Mouse (Mus musculus) layer of hippocampus, adult 2 months (tissue): ENCODE measurements around the gene Ksr1. TPM values are rescaled to one million over a fixed set of nuclear protein-coding genes. Genes with fewer than 3 reads are reported as not detected.

Experiments
- DNase-seq, 2 experiments: peaks; one replicate each; pipeline ENCODE4 v3.0.0; 2022; ENCODE audit warnings: low spot score in 2 of 2
- H3K27ac ChIP-seq: fragments of 200-600 bp; 2 replicates; pipeline ENCODE4 v1.8.1; 2022
- H3K4me3 ChIP-seq: fragments of 200-600 bp; 2 replicates; pipeline ENCODE4 v1.8.1; 2022; ENCODE audit warnings: mild to moderate bottlenecking
- CTCF ChIP-seq: fragments of 200-600 bp; conservative IDR thresholded peaks from 2 replicates; pipeline ENCODE4 v1.8.1; 2022; ENCODE audit warnings: antibody characterized with exemption, mild to moderate bottlenecking, moderate library complexity
- total RNA-seq, 2 experiments: library from RNA; stranded (reverse); gene quantifications; 2 replicates each; pipeline ENCODE4 v1.2.3; 2021

The Ksr1 gene
- total RNA-seq, 2 experiments from 2014 or later, result 230 to 231 TPM

DNA sequence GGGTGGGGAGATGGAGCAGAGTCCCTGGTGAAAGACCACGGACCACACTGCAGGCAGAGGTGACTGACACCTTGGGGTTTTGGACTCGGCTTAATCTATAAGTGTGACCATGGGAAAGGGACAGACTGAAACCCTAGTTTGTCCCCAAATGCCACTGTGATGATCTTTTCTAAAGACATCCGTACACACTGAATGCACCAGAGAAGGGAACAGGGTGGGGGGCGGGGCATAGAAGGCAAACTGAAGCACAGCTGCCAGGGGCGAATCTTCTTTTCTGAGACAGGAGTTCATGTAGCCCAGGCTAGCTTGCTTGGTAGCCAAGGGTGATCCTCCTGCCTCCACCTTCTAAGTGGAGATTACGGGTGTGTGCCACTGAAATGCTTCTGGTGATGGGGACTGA is 122.5 kb downstream of the Ksr1 start:
- TF ChIP-seq CTCF, result no peak
- no peak for DNase-seq
- Histone ChIP-seq H3K4me3 (no peak overlapping the region), H3K27ac (no peak overlapping the region; the same call in 1 of the 2 replicates)

DNA sequence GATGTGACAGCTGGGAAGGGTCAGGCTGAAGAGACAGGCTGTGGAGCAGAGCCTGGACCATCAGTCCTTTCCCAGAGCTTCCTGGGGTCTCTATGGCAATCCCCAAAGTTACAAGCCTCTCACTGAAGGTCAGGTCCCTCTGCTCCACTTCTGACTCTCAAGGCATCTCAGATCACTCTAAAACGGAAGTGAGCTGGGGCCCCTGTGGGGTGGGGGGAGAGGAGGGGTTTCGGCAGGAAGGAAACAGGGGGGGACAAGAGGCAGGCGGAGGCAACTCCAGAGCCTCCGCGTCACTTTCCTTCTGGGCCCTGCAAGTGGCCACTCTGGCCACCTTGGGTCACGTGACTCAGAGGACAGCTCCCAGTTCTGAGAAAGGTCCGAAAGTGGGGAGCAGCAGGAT is 122.9 kb downstream of the Ksr1 start:
- TF ChIP-seq CTCF, result no peak
- Histone ChIP-seq H3K27ac (peak overlapping the region; percentile 19; the same call in 1 of the 2 replicates), H3K4me3 (no peak overlapping the region)
- DNase-seq, result no peak

DNA sequence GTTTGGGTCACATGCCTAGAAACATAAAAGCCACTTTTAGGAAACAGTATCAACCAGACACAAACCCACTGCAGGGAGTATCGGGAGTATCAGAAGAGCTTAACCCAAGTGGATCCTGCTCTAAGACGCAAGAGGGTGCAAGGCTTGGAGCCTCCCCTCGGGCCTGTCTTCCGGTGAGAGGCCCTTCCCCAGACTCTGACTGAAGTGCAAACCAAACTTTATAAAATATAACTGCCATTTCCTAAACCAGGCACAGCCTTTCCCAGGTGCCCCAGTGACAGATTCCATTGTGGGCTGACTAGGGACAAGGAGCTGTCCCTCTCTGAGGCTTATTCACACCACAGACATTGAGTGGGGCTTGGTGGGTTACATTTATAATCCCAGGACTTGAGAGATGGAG is 123.4 kb downstream of the Ksr1 start:
- H3K4me3 ChIP-seq, result no peak overlapping the region
- no peak for DNase-seq
- H3K27ac ChIP-seq, result peak overlapping the region; percentile 19; the same call in 1 of the 2 replicates
- TF ChIP-seq CTCF, result no peak

DNA sequence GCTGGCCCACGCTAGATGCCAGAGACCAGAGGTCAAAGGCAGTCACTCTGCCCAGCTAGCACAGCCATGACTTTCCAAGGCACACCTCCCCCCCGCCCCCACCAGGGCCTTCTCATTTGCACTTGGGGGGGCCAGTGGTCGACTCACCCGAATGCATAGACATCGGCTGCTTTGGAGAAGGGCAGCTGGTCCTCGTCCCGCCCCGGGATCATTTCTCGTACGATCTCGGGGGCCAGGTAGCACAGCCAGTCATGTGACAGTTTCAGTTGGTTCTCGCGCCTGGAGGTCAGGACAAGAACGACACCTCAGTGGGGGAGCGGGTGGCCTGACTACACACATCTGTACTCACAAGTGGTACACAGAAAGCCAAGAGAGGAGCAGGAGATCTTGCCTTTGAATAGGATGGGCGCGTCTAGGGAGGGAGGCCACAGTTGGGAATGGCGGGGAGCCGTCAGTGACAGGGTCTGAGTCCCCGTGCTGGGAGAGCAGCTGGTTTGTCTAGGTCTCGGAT is 125.6 kb downstream of the Ksr1 start:
- Histone ChIP-seq H3K27ac (peak overlapping the region; percentile 14; the same call in 1 of the 2 replicates), H3K4me3 (no peak overlapping the region)
- no peak for DNase-seq
- TF ChIP-seq CTCF, result no peak

DNA sequence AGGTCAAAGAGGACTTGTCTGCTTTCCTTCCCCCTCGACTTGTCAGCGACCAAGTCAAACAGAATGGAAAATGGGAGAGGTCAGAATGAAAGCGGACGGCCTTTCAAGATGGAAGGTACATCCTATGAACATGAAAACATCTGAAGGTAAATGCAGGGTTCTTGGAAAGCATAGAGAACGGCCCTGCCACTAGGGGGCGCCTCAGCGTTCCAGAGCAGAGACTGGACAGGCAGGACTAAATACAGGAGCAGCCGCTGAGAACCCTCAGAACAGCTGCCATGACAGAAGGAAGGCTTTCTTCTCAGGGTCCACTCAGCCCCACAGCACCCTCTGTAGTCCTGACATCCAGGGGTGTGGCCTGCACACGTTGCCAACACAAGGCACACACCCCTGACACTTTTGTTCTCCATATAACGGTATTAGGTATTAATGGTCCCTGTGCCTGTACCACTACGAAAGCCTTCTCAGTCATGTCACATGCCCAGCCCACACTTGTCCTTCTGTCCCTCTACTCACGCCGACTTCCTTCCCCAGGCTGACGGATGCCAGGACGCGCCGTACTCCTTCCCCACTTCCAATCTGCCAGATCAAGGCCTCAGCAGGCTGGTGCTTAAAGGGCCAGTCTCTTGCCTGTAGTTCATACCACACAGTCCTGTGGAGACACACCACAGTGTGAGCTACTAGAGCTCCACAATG is 126.2 kb downstream of the Ksr1 start:
- H3K4me3 ChIP-seq, result no peak overlapping the region
- peak overlapping the region; percentile 14; the same call in 1 of the 2 replicates for H3K27ac ChIP-seq
- peak; percentile 46 to 58 for DNase-seq
- TF ChIP-seq CTCF, result peak; percentile 75

DNA sequence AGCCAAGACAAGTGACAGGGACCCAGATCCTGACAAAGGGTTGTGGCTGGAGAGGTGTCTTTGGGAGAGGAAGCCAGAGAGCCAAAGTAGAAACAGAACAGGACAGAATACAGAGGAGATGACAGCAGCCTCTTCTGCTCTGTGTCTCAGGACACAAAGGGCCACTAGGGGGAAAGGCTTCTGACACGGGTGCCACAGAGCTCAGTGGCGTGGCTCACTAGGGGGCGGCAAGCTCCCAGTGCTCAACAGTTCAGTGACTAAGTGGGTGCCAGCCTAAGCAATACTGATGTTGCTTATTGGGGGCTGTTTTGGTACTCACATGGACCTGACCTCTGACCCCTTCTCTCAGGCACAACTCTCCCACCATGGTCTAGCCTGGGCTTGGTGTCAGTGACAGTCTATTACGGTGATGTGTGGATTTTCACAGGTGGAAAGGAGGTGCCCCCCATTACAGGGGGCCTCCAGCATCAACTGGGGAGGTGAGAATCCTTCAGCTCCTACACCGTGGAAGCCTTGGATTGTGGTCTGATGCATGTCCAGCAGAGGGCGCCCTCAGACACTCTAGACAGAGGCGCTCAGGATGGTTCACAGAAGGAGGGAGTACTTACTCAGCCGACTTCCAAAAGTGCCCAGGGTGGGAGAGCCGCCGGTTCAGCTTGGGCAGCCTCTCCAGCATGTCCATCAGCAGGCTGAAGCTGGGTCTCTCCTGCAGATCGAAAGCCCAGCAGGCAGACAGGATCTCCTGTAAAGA is 127.1 kb downstream of the Ksr1 start:
- Histone ChIP-seq H3K4me3 (no peak overlapping the region), H3K27ac (no peak overlapping the region)
- TF ChIP-seq CTCF, result peak; percentile 75
- DNase-seq, result peak in 1 of 2 experiments; percentile 83

DNA sequence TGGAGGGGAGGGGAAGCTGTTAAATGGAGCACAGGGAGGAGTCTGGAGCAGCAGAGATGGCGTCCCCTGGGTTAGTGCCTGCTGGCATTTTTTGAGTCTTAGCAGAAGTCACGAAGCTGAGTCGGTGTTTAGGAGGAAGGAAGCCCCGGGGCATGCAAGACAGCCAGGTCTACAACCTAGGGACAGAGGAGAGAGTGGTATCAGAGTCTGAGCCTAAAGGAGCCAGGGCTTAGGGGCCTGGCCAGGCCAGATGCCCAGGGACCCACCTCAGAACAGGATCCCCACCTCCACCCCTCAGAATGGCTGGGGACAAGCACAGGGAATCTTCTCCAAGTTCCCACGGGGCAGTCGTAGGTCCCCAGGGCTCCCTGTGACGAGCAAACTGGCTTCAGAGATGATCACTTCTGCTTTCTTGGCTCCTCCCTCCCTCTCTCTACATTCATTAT is 129.0 kb downstream of the Ksr1 start:
- no peak overlapping the region; the same call in 1 of the 2 replicates for H3K27ac ChIP-seq
- no peak for TF ChIP-seq CTCF
- H3K4me3 ChIP-seq, result no peak overlapping the region
- DNase-seq, result no peak

DNA sequence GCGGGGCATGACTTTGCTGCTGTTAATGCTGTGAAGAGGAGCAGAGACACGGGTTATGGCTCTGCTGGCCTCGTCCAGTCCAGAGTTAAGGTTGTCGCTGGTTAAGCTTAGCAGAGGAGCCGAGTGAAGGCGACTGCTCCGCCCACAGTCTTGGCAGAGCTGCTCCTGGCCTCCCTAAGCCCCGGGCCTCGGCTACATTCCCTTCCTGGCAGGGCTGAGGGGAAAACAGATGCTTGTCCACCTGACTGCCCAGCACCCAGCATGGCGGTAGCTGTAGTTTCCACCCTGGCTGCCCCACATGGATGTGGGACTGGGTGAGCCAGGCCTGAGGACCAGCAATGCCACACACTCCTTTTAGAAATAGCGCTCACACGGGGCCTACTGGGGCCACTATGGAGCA is 130.0 kb downstream of the Ksr1 start:
- H3K27ac ChIP-seq, result no peak overlapping the region
- no peak for TF ChIP-seq CTCF
- H3K4me3 ChIP-seq, result no peak overlapping the region
- no peak for DNase-seq

DNA sequence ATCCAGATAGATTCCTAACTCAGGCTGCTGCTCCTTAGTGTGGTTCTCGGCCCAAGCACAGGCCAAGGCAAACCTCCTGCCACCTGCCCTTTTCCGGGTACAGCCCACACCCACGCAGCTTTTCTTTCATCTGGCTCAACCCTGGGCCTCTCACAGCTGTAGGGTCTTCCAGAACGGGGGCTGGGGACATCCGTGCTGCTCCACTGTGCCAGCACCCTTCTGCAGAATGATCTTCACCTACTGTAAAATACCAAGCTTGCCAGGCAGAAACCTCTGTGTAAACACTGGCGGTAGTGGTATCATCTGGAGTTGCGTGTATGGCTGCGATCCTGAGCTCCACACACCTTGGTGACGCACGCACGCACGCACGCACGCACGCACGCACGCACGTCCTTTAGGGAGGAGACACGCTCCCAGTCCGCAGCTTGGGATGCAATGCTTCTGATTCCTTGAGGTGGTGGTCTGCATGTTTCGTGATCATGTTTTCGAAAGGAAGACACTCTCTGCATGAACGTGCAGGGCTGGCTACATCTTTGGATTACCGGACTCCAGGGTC is 130.5 kb downstream of the Ksr1 start:
- no peak for DNase-seq
- Histone ChIP-seq H3K27ac (no peak overlapping the region), H3K4me3 (no peak overlapping the region)
- no peak for TF ChIP-seq CTCF

DNA sequence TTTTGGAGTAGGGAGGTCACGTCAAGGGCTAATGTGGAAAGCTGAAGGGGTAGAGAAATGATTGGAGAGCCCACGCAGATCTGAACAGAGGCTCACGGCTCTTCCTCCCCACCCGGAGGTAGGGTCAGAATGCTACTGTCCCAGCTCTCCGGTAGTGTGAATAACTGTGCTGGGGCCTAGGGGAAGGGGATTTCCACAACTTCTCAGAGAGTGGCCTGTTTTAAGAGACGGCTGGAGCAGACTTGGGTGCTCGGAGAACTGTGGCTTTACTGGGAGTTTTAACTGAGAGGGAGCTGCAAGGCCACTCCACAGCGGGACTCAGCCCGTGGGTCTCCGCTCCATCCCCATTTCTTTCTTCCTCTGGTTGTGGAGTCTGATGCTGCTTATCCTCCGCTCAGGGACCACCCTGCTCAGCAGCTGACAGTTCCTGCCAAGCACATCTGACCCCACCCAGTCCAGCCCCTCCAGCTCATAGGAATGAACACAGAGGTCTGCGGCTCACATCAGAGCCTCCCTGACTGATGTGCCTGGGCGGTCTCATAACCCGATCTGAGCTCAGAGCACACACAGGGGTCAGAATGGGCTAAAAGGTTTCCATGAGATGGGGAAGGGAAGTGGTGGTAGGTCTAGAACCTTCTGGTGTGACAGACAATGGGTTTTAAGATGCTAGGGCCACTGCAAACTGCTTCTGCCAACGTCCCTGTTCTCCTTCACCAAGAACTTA is 131.4 kb downstream of the Ksr1 start:
- H3K4me3 ChIP-seq, result no peak overlapping the region
- no peak for DNase-seq
- TF ChIP-seq CTCF, result no peak
- H3K27ac ChIP-seq, result no peak overlapping the region

DNA sequence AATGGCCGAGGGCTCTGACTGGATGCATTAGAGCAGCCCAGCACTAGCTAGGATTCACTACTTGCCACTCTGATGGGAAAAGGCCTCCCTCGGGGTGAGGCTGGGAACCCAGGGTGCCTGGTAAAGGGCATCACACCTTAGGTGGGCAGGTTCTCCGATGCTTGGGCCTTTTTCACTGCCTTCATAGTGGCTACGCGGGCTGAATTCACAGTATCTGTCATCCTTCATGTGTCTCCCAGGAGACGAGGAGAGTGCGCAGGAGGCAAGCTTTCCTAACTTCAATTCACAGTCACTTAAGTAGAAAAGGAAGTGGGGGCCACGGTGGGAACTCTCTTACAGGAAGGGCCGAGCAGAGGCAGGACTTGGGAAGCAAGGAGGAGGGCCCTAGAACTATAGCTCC is 132.4 kb downstream of the Ksr1 start:
- DNase-seq, result no peak
- TF ChIP-seq CTCF, result no peak
- no peak overlapping the region for H3K4me3 ChIP-seq
- H3K27ac ChIP-seq, result no peak overlapping the region

DNA sequence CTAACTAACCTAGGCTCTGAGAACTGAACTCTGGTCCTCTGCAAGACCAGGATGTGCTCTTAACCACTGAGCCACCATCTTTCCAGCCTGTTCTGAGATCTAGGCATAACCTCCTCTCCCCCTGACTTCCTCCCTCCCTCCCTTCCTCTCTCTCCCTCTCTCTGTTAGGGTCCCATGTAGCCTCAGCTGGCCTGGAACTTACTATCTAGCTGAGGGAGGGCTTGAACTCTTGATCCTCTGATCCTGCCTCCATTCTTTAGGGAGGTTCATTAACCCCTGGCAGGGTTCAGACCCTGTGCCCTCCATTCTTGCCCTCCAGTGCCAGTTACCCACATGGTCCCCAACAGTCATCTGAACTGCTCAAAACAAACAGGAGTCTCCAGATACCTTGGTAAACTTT is 133.2 kb downstream of the Ksr1 start:
- TF ChIP-seq CTCF, result no peak
- Histone ChIP-seq H3K4me3 (no peak overlapping the region), H3K27ac (no peak overlapping the region)
- no peak for DNase-seq

DNA sequence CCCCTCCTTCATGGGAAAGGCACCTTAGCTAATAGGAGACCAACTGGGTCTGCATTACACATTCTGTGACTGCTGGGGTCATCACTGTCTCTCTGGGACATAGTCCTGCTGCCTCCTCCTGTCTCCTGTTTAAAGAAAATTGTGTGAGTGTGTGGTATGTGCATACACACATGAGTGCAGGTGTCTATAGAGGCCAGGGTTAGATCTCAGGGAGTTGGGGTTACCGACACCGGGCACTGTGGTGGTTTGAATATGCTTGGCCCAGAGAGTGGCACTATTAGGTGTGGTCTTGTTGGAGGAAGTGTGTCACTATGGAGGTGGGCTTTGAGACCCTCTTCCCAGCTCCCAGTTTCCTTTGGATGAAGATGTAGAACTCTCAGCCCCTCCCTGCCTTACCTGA is 133.7 kb downstream of the Ksr1 start:
- no peak for DNase-seq
- H3K27ac ChIP-seq, result no peak overlapping the region
- H3K4me3 ChIP-seq, result no peak overlapping the region
- no peak for TF ChIP-seq CTCF
